In genomic region chr5:121827876-121828275, GRCm38 (mm10) we compare ENCODE assay signal across 10 mouse cellular contexts. TPM values are rescaled to one million over a fixed set of nuclear protein-coding genes. Genes with fewer than 3 reads are reported as not detected.
DNase-seq lines count a peak whose midpoint lies in the region; ATAC-seq and TF ChIP-seq lines count a peak whose summit lies in the region.
"Had no signal": no experiment of that assay in that cellular context is flagged by ENCODE, and none has a peak within 500 bp of the region (broad histone marks: within the 10 kb centered on the region; RNA-seq: fewer than 3 reads in every experiment).

No protein-coding gene starts in this region.

- 36% methylated on average over 4 of the region's 4 CpGs for WGBS in cerebellum, adult 2 months
- 86% methylated on average over 4 of the region's 4 CpGs for WGBS in limb, embryonic 10.5 days
- WGBS in small intestine, adult 2 months, result 74% methylated on average over 4 of the region's 4 CpGs

- no peak for TF ChIP-seq POLR2A in cerebellum, adult 2 months (IDR thresholded peaks at IDR 0.05; ENCODE audit: borderline replicate concordance, insufficient read depth, low read length)
- no peak for TF ChIP-seq POLR2A in small intestine, adult 2 months (IDR thresholded peaks at IDR 0.05; ENCODE audit: low read depth, low read length)

- peak overlapping the region; percentile 17 for H3K4me3 ChIP-seq in cerebellum, adult 2 months (replicated peaks; ENCODE audit: insufficient read depth, low read depth, low read length)
- H3K4me3 ChIP-seq in megakaryocyte, embryonic 14.5 days (replicated peaks), result peak overlapping the region; percentile 48
- H3K4me3 ChIP-seq in limb, embryonic 10.5 days, result peak overlapping the region; percentile 56; the same call in 1 of the 2 replicates
- no peak overlapping the region for H3K4me3 ChIP-seq in small intestine, adult 2 months (ENCODE audit: low read depth, low read length)

- H3K27ac ChIP-seq in cerebellum, adult 2 months (ENCODE audit: insufficient read depth, low read length), result peak overlapping the region; percentile 90
- no peak overlapping the region for H3K27ac ChIP-seq in limb, embryonic 10.5 days
- peak overlapping the region; percentile 74; the same call in 1 of the 2 replicates for H3K27ac ChIP-seq in small intestine, adult 2 months (ENCODE audit: insufficient read depth, low read depth, low read length)
- H3K27ac ChIP-seq: heart, embryonic 15.5 days had no signal

- H3K9me3 ChIP-seq in megakaryocyte, embryonic 14.5 days, result no peaks in the 10 kb centered on the region
- H3K9me3 ChIP-seq in limb, embryonic 10.5 days (replicated peaks), result no peaks in the 10 kb centered on the region
- H3K9me3 ChIP-seq: heart, embryonic 15.5 days had no signal

- no peak for ATAC-seq in megakaryocyte, adult 5-6 weeks (ENCODE audit: poor library complexity, severe bottlenecking)
- ATAC-seq: liver, postnatal 0 days had no signal

- H3K4me1 ChIP-seq in cerebellum, adult 2 months (ENCODE audit: control insufficient read depth, insufficient read depth, low read length), result peaks cover 83% of the 10 kb centered on the region
- H3K4me1 ChIP-seq in megakaryocyte, embryonic 14.5 days, result peaks cover 97% of the 10 kb centered on the region
- peaks cover 44% of the 10 kb centered on the region for H3K4me1 ChIP-seq in limb, embryonic 10.5 days
- H3K4me1 ChIP-seq in small intestine, adult 2 months (ENCODE audit: control insufficient read depth, insufficient read depth, insufficient read length, low read length), result peaks cover 21% of the 10 kb centered on the region

- no peak for DNase-seq in cerebellum, adult 2 months
- no peak for DNase-seq in cerebellum, adult 11 months
- no peak for DNase-seq in limb, embryonic 10.5 days (ENCODE audit: low spot score)
- no peak for DNase-seq in left cerebral cortex, adult 18-20 months (ENCODE audit: low spot score in 2 of 2)
- DNase-seq in embryo, embryonic 10 days (ENCODE audit: low spot score), result no peak
- DNase-seq: liver, postnatal 0 days had no signal

- peaks cover 98% of the 10 kb centered on the region for H3K36me3 ChIP-seq in megakaryocyte, embryonic 14.5 days (replicated peaks; ENCODE audit: low read length)
- peaks cover 48% of the 10 kb centered on the region for H3K36me3 ChIP-seq in limb, embryonic 10.5 days
- H3K36me3 ChIP-seq in small intestine, adult 2 months (ENCODE audit: control insufficient read depth, insufficient read depth, low read length), result peaks cover 33% of the 10 kb centered on the region

- H3K27me3 ChIP-seq in cerebellum, adult 2 months (ENCODE audit: control insufficient read depth, insufficient read depth, low read length), result no peaks in the 10 kb centered on the region
- H3K27me3 ChIP-seq in megakaryocyte, embryonic 14.5 days (replicated peaks), result no peaks in the 10 kb centered on the region
- peaks cover 41% of the 10 kb centered on the region for H3K27me3 ChIP-seq in limb, embryonic 10.5 days (ENCODE audit: low read depth, poor library complexity, severe bottlenecking)
- H3K27me3 ChIP-seq in small intestine, adult 2 months (ENCODE audit: control insufficient read depth, insufficient read depth, low read length), result no peaks in the 10 kb centered on the region
- H3K27me3 ChIP-seq: heart, embryonic 15.5 days had no signal

- no peak for TF ChIP-seq CTCF in cerebellum, adult 2 months (IDR thresholded peaks at IDR 0.05; ENCODE audit: borderline replicate concordance, insufficient read depth, low read depth, low read length)
- no peak for TF ChIP-seq CTCF in small intestine, adult 2 months (IDR thresholded peaks at IDR 0.05; ENCODE audit: extremely low read depth, insufficient read length, insufficient replicate concordance, low read depth, low read length)

RNA-seq across cellular contexts. Expression of gene Sh2b3, which starts 9.6 kb away (rescaled TPM):
- 30.8 and 31.7 TPM in 2 replicates for polyA plus RNA-seq in cerebellum, adult 2 months (2012; rRNA removed)
- polyA plus RNA-seq in megakaryocyte, embryonic 14.5 days (2012; ENCODE audit: insufficient read depth, low replicate concordance), result 156 and 517 TPM in 2 replicates
- 82.9 and 83.8 TPM in 2 replicates for total RNA-seq in megakaryocyte, adult 5-6 weeks (2015)
- 46.3 and 55.6 TPM in 2 replicates for total RNA-seq in megakaryocyte, adult 5-6 weeks (2017)
- 10.9 and 11.2 TPM in 2 replicates for polyA plus RNA-seq in limb, embryonic 10.5 days (2016; fragmentation: Nextera tagmentation; extraction: Ambion mirVana)
- polyA plus RNA-seq in small intestine, adult 2 months (2012; rRNA removed), result 62.5 and 88.1 TPM in 2 replicates
- 10 to 100 TPM; 24.3 to 26.4 TPM for total RNA-seq in left cerebral cortex, adult 18-20 months (2021)

RNA-seq across cellular contexts. Expression of gene Pheta1, which starts 20.9 kb away (rescaled TPM):
- polyA plus RNA-seq in cerebellum, adult 2 months (2012; rRNA removed), result 17.6 and 19.0 TPM in 2 replicates
- 12.8 and 13.0 TPM in 2 replicates for polyA plus RNA-seq in megakaryocyte, embryonic 14.5 days (2012; ENCODE audit: insufficient read depth, low replicate concordance)
- 0.78 and 1.2 TPM in 2 replicates for total RNA-seq in megakaryocyte, adult 5-6 weeks (2015)
- 0.69 and 1.8 TPM in 2 replicates for total RNA-seq in megakaryocyte, adult 5-6 weeks (2017)
- 60.2 and 67.0 TPM in 2 replicates for polyA plus RNA-seq in limb, embryonic 10.5 days (2016; fragmentation: Nextera tagmentation; extraction: Ambion mirVana)
- polyA plus RNA-seq in small intestine, adult 2 months (2012; rRNA removed), result 98.0 and 283 TPM in 2 replicates
- total RNA-seq in left cerebral cortex, adult 18-20 months (2021), result 10 to 100 TPM in 1 of 2 experiments, 1 to 10 TPM in 1; 9.8 to 10.1 TPM
